Mouse (Mus musculus): ENCODE measurements at regions not wholly inside any gene's neighbourhood (a gene's known extent, or its start where the extent isn't known, plus 50 kb on each side); places are given as distances from the start of the nearest gene placed in this dataset.
A peak's percentile ranks its signal among the peaks of the same experiment; 100 is the strongest.
"Not testable (repeated sequence)": the region's sequence is repeated elsewhere in the genome, so short reads cannot be mapped to it uniquely, and the experiment has no call there.

GRCm38 (mm10) chr15:90882349-90882748 is 167.4 kb downstream of the Kif21a start:
- H3K27ac ChIP-seq; H3K4me3 ChIP-seq; DNase-seq (ENCODE audit: low spot score in 2 of 2): not testable (repeated sequence)

- no peak for DNase-seq (ENCODE audit: low spot score in 2 of 2)
- Histone ChIP-seq H3K4me3 (no peak overlapping the region), H3K27ac (no peak overlapping the region)
- no peak for TF ChIP-seq CTCF (conservative IDR thresholded peaks at IDR 0.05)
These were observed 180.3 kb downstream of the Kif21a start for GRCm38 (mm10) chr15:90869452-90869851.

- H3K27ac ChIP-seq; DNase-seq (ENCODE audit: low spot score in 2 of 2); H3K4me3 ChIP-seq: not testable (repeated sequence)
These were observed 174.5 kb upstream of the Cpne8 start for GRCm38 (mm10) chr15:90853763-90854162.

- no peak overlapping the region for H3K27ac ChIP-seq
- DNase-seq (ENCODE audit: low spot score in 2 of 2) = no peak
- no peak overlapping the region for H3K4me3 ChIP-seq
- TF ChIP-seq CTCF (conservative IDR thresholded peaks at IDR 0.05) = no peak
These were observed 172.8 kb upstream of the Cpne8 start for GRCm38 (mm10) chr15:90851991-90852390.

GRCm38 (mm10) chr15:90841471-90841870 is 162.2 kb upstream of the Cpne8 start:
- DNase-seq (ENCODE audit: low spot score in 2 of 2) = peak; percentile 26 to 35
- peak; percentile 78 for TF ChIP-seq CTCF (conservative IDR thresholded peaks at IDR 0.05)
- Histone ChIP-seq H3K4me3 (no peak overlapping the region), H3K27ac (no peak overlapping the region)

GRCm38 (mm10) chr15:90835586-90835985 is 156.4 kb upstream of the Cpne8 start:
- no peak overlapping the region for H3K27ac ChIP-seq
- no peak for TF ChIP-seq CTCF (conservative IDR thresholded peaks at IDR 0.05)
- H3K4me3 ChIP-seq = no peak overlapping the region
- no peak for DNase-seq (ENCODE audit: low spot score in 2 of 2)

- Histone ChIP-seq H3K4me3 (no peak overlapping the region), H3K27ac (no peak overlapping the region)
- TF ChIP-seq CTCF (conservative IDR thresholded peaks at IDR 0.05) = no peak
- no peak for DNase-seq (ENCODE audit: low spot score in 2 of 2)
These were observed 148.6 kb upstream of the Cpne8 start for GRCm38 (mm10) chr15:90827816-90828215.

- DNase-seq (ENCODE audit: low spot score in 2 of 2) = no peak
- H3K4me3 ChIP-seq = no peak overlapping the region
- H3K27ac ChIP-seq = no peak overlapping the region
- no peak for TF ChIP-seq CTCF (conservative IDR thresholded peaks at IDR 0.05)
These were observed 143.1 kb upstream of the Cpne8 start for GRCm38 (mm10) chr15:90822306-90822705.

- Histone ChIP-seq H3K4me3 (no peak overlapping the region), H3K27ac (no peak overlapping the region)
- DNase-seq (ENCODE audit: low spot score in 2 of 2) = no peak
- no peak for TF ChIP-seq CTCF (conservative IDR thresholded peaks at IDR 0.05)
These were observed 140.9 kb upstream of the Cpne8 start for GRCm38 (mm10) chr15:90819949-90820655.

GRCm38 (mm10) chr15:90818161-90818560 is 138.9 kb upstream of the Cpne8 start:
- TF ChIP-seq CTCF (conservative IDR thresholded peaks at IDR 0.05) = no peak
- DNase-seq (ENCODE audit: low spot score in 2 of 2) = no peak

GRCm38 (mm10) chr15:90813907-90814306 is 134.7 kb upstream of the Cpne8 start:
- Histone ChIP-seq H3K27ac (no peak overlapping the region), H3K4me3 (no peak overlapping the region)
- TF ChIP-seq CTCF (conservative IDR thresholded peaks at IDR 0.05) = no peak
- DNase-seq (ENCODE audit: low spot score in 2 of 2) = no peak

More at GRCm38 (mm10) chr15:90818161-90818560, 138.9 kb upstream of the Cpne8 start:
- Histone ChIP-seq H3K27ac (no peak overlapping the region), H3K4me3 (no peak overlapping the region)

GRCm38 (mm10) chr15:90810341-90810740 is 131.1 kb upstream of the Cpne8 start:
- Histone ChIP-seq H3K4me3 (no peak overlapping the region), H3K27ac (no peak overlapping the region)
- no peak for TF ChIP-seq CTCF (conservative IDR thresholded peaks at IDR 0.05)
- DNase-seq (ENCODE audit: low spot score in 2 of 2) = no peak

GRCm38 (mm10) chr15:90808236-90808635 is 129.0 kb upstream of the Cpne8 start:
- TF ChIP-seq CTCF (conservative IDR thresholded peaks at IDR 0.05) = no peak

GRCm38 (mm10) chr15:90798056-90798455 is 118.8 kb upstream of the Cpne8 start:
- H3K27ac ChIP-seq = no peak overlapping the region
- TF ChIP-seq CTCF (conservative IDR thresholded peaks at IDR 0.05) = no peak
- DNase-seq (ENCODE audit: low spot score in 2 of 2) = no peak
- no peak overlapping the region for H3K4me3 ChIP-seq

More at GRCm38 (mm10) chr15:90808236-90808635, 129.0 kb upstream of the Cpne8 start:
- Histone ChIP-seq H3K27ac (no peak overlapping the region), H3K4me3 (no peak overlapping the region)
- no peak for DNase-seq (ENCODE audit: low spot score in 2 of 2)

Data from layer of hippocampus, adult 2 months (tissue).